Mouse (Mus musculus) right cerebral cortex, adult 2 months (tissue): ENCODE measurements at regions not wholly inside any gene's neighbourhood (a gene's known extent, or its start where the extent isn't known, plus 50 kb on each side); places are given as distances from the start of the nearest gene placed in this dataset.

Source experiments
- DNase-seq, 2 experiments: peaks; one replicate each; pipeline ENCODE4 v3.0.0; 2021 to 2022; ENCODE audit warnings: low spot score in 2 of 2

DNA sequence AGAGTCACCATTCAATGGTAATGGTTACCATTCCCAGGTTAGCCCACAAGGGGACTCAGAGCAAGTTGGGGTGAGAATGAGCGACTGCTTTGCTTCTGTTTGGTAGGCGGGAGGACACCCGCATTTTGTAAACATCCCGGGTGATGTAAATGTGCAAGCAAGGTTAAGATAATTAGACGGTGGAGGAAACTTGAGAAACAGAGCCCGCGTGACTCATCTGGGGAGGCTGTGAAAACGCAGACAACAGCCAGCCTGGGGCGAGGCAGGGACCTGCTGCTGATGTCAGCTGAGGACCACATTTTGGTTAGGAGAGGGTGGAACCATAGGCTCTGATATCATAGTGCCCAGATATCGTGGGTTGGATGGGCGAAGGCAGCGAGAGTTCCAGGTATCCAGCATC lies 52.6 kb upstream of the Zbtb40 start:
- no peak for DNase-seq

DNA sequence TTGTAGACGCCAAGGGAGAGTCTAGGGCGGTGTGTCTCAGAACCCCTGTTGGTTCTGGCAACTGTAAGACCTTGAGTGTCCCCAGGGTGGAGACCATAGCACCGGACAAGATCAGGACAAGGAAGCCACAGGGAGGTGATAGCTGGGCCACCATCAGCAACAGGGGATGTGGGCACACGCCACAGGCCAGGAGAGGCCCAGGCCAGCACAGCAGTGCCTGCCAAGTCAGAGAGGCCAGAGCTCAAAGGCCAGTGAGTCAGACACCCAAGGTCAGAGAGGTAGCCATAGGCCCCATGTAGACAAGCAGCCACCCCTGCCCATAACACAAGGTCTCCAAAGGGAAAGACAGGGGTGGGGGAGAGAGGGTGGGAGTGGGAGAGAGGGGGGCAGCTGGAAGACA lies 52.2 kb upstream of the Zbtb40 start:
- DNase-seq, result no peak
